Mouse (Mus musculus): ENCODE data around the gene Camta1.

DNA sequence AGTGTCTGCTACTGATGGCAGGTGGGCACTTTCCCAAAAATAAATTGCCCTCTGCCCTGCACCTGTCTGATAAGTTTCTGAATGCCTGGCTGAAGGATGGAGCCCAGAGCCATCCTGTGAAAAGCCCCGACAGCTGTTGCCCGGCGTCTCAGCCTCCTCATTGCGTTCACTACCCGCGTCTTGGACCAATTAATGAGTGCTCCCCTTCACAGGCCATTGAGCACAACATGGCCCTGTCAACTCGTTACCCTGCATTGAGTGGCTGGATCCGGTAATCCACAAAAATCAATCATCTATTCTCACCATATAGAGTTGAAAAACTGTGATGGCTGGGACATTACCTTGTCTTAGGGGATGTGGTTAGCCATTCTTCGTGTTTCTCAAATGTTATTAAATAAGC lies 275.6 kb downstream of the Camta1 start:
- TF ChIP-seq GATA1 (IDR thresholded peaks at IDR 0.05; ENCODE audit: low read length) (no peak), TAL1 (IDR thresholded peaks at IDR 0.05; ENCODE audit: low read length) (no peak)
